Mouse (Mus musculus) heart, embryonic 12.5 days (tissue): ENCODE measurements at regions not wholly inside any gene's neighbourhood (a gene's known extent, or its start where the extent isn't known, plus 50 kb on each side); places are given as distances from the start of the nearest gene placed in this dataset.

Source experiments
- ATAC-seq: fragments of 200-750 bp; cut with Nextera tagmentation; 2 replicates; pipeline ENCODE4 v1.8.0; 2017; ENCODE audit warnings: moderate TSS enrichment, moderate library complexity; ENCODE audit not compliant: insufficient number of reproducible peaks, low FRiP score
- H3K27ac ChIP-seq: fragments of 300-500 bp; sonication (generic); 2 replicates; pipeline ENCODE4 v1.5.1; 2016; ENCODE audit warnings: mild to moderate bottlenecking, moderate library complexity; ENCODE audit not compliant: poor library complexity, severe bottlenecking
- H3K27me3 ChIP-seq: fragments of 300-500 bp; sonication (generic); replicated peaks from 2 replicates; pipeline ENCODE4 v1.6.1; 2016; ENCODE audit warnings: mild to moderate bottlenecking, moderate library complexity
- H3K36me3 ChIP-seq: fragments of 300-500 bp; sonication (generic); 2 replicates; pipeline ENCODE4 v1.6.1; 2016; ENCODE audit warnings: mild to moderate bottlenecking, moderate library complexity
- H3K4me1 ChIP-seq: fragments of 300-500 bp; sonication (generic); replicated peaks from 2 replicates; pipeline ENCODE4 v1.6.1; 2016; ENCODE audit warnings: mild to moderate bottlenecking
- H3K4me2 ChIP-seq: fragments of 300-500 bp; sonication (generic); 2 replicates; pipeline ENCODE4 v1.6.1; 2016; ENCODE audit warnings: mild to moderate bottlenecking, moderate library complexity
- H3K4me3 ChIP-seq: fragments of 300-500 bp; sonication (generic); 2 replicates; pipeline ENCODE4 v1.5.1; 2016; ENCODE audit warnings: mild to moderate bottlenecking
- H3K9ac ChIP-seq: fragments of 300-500 bp; sonication (generic); 2 replicates; pipeline ENCODE4 v1.6.1; 2016; ENCODE audit warnings: mild to moderate bottlenecking, moderate library complexity
- H3K9me3 ChIP-seq: fragments of 300-500 bp; sonication (generic); replicated peaks from 2 replicates; pipeline ENCODE4 v1.6.1; 2016; ENCODE audit warnings: mild to moderate bottlenecking, moderate library complexity
- WGBS: fragments of 180-500 bp; shearing (Covaris S2); methylation state at CpG from one replicate; pipeline ENCODE4 v1.1.7; 2016; 5-methylcytosine and 5-hydroxymethylcytosine counted together

DNA sequence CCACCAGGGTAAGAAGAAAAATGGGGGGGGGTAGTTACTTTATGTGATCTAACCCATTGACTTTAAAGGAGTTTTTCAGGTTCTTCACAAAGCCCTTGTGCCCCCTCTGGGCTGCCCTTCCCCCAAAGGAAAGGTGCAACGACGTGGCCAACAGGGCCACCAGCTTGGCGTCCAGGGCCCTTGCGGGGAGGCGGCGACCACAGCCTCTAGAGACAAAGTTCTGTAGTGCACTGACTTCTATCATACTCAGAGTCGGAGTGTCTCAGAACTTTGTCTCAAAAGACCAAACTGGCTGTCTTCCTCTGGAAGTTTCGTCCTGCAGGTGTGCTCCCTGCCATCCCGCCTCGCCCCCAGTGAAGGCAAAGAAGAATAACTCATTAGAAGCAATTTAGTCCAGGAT lies 162.9 kb upstream of the Nfe2l3 start:
- Histone ChIP-seq H3K27me3 (0 out of 2 replicates have a peak, but pooled peaks cover 4% of the 10 kb centered on the region), H3K4me1 (peaks cover 14% of the 10 kb centered on the region), H3K4me3 (peak overlapping the region; percentile 72), H3K4me2 (peak overlapping the region; percentile 89), H3K36me3 (no peaks in the 10 kb centered on the region), H3K9me3 (no peaks in the 10 kb centered on the region), H3K27ac (no peak overlapping the region), H3K9ac (peak overlapping the region; percentile 85)
- 18% methylated on average over 10 of the region's 10 CpGs for WGBS
- no peak for ATAC-seq

DNA sequence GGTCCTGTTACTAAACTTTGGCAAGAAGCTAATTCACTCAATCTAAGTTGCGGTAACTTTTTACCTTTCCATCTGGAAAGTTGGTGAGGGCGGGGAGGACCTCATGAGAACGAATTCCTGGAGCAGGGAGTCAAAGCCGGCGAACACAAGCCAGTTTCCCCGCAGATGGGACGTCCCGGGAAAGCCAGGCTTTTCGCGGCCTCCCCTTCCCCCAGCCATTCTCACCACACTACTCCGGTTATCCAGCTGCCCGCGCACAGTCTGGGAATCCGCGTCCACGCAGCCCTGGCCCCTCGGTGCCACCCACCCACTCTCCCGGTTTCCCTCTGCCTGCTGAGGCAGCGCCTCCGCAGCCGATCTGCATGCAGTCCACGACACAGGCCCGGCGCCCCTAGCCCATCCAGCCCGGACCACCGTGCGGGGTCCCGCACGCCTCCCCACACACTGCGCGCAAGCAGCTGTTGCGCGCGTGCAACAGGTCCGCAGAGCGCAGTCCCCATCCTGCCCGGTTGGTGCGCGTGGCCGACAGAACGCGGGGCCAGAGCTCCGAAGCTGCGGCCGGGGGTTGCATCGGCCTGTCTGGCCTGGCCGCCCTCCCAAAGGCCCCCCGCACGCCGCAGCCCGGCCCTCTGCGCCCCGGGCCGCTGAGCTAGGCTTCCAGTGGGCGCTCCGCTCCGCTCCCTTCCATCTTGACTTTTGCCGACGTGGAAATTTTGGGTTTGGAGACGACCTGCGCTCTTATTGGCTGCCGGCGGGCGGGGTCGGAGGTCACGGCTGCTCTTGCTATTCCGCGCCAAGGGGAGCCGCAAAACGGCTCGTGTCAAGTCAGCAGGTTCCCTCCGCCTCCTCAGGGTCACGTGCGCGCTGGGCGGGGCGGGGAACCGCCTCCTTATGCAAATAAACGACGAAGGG lies 162.0 kb upstream of the Nfe2l3 start:
- under 1% methylated on average over 80 of the region's 80 CpGs for WGBS
- H3K27me3 ChIP-seq, result 0 out of 2 replicates have a peak, but pooled peaks cover 4% of the 10 kb centered on the region

DNA sequence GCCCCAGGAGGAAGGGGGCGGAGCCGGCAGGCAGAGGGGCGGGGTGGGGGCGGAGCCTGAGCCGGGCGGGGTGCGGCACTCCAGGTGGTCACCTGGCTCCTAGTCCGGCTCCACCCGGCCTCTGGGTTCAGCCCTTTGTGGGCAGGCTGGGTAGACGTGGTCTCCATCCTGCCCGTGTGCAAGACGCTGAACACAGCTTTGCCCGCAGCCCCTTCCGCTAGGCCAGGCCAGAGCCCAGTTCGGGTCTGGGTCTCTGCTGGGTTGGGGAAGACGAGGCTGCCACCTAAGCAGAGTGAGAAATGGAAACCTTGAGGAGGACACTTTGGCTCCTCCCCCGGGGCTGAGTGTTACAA lies 161.4 kb upstream of the Nfe2l3 start:
- no peak for ATAC-seq
- Histone ChIP-seq H3K4me1 (peaks cover 14% of the 10 kb centered on the region), H3K9ac (no peak overlapping the region), H3K36me3 (no peaks in the 10 kb centered on the region), H3K27me3 (peaks cover 8% of the 10 kb centered on the region; the same call in 1 of the 2 replicates), H3K4me2 (peak overlapping the region; percentile 89), H3K4me3 (peak overlapping the region; percentile 72), H3K9me3 (no peaks in the 10 kb centered on the region), H3K27ac (no peak overlapping the region)
- 3% methylated on average over 16 of the region's 17 CpGs for WGBS

More for the DNA sequence above, 162.0 kb upstream of the Nfe2l3 start:
- peak overlapping the region; percentile 89 for H3K4me2 ChIP-seq
- peak overlapping the region; percentile 50 for H3K27ac ChIP-seq
- no peaks in the 10 kb centered on the region for H3K36me3 ChIP-seq
- peak overlapping the region; percentile 72 for H3K4me3 ChIP-seq
- H3K9me3 ChIP-seq, result no peaks in the 10 kb centered on the region
- peak; percentile 90 for ATAC-seq
- peak overlapping the region; percentile 85 for H3K9ac ChIP-seq
- H3K4me1 ChIP-seq, result peaks cover 14% of the 10 kb centered on the region

GRCm38 (mm10) chr6:51272136-51272736 lies 160.2 kb upstream of the Nfe2l3 start:
- H3K9ac ChIP-seq, result no peak overlapping the region
- H3K9me3 ChIP-seq, result no peaks in the 10 kb centered on the region
- ATAC-seq, result no peak
- no peak overlapping the region for H3K4me3 ChIP-seq
- H3K36me3 ChIP-seq, result no peaks in the 10 kb centered on the region
- H3K27me3 ChIP-seq, result peaks cover 9% of the 10 kb centered on the region; the same call in 1 of the 2 replicates
- H3K4me1 ChIP-seq, result peaks cover 14% of the 10 kb centered on the region
- no peak overlapping the region for H3K4me2 ChIP-seq
- 82% methylated on average over 19 of the region's 19 CpGs for WGBS
- H3K27ac ChIP-seq, result no peak overlapping the region

DNA sequence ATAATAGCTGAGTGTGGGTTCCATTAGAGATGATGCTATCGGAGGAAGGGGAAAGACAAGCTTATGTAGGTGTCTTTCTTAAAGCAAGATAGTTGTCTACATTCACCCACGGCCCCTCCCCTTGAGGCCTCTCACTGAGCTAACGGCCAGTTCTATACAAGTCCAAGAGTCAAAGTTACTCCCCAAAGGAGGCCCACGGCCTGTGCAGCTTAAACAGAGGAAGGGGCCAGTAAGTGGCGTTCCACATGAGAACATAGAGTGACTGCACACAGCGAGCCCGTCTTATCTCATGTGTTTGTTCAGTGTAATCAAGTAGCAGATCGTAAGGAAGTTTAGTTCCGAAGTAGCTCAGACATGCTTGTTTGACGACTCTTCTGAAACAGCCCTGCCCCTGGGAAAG lies 153.0 kb upstream of the Nfe2l3 start:
- Histone ChIP-seq H3K4me2 (no peak overlapping the region), H3K9me3 (no peaks in the 10 kb centered on the region), H3K27ac (no peak overlapping the region), H3K36me3 (no peaks in the 10 kb centered on the region), H3K27me3 (peaks cover 5% of the 10 kb centered on the region; the same call in 1 of the 2 replicates), H3K9ac (no peak overlapping the region), H3K4me3 (no peak overlapping the region), H3K4me1 (peaks cover 9% of the 10 kb centered on the region)
- ATAC-seq, result no peak
- WGBS, result 73% methylated on average over 10 of the region's 10 CpGs

GRCm38 (mm10) chr6:51280231-51280630 lies 152.2 kb upstream of the Nfe2l3 start:
- Histone ChIP-seq H3K36me3 (no peaks in the 10 kb centered on the region), H3K9me3 (no peaks in the 10 kb centered on the region), H3K27ac (no peak overlapping the region), H3K9ac (no peak overlapping the region), H3K4me2 (no peak overlapping the region), H3K4me1 (peaks cover 16% of the 10 kb centered on the region), H3K27me3 (peaks cover 5% of the 10 kb centered on the region; the same call in 1 of the 2 replicates), H3K4me3 (no peak overlapping the region)
- 61% methylated on average over 7 of the region's 7 CpGs for WGBS
- ATAC-seq, result no peak

DNA sequence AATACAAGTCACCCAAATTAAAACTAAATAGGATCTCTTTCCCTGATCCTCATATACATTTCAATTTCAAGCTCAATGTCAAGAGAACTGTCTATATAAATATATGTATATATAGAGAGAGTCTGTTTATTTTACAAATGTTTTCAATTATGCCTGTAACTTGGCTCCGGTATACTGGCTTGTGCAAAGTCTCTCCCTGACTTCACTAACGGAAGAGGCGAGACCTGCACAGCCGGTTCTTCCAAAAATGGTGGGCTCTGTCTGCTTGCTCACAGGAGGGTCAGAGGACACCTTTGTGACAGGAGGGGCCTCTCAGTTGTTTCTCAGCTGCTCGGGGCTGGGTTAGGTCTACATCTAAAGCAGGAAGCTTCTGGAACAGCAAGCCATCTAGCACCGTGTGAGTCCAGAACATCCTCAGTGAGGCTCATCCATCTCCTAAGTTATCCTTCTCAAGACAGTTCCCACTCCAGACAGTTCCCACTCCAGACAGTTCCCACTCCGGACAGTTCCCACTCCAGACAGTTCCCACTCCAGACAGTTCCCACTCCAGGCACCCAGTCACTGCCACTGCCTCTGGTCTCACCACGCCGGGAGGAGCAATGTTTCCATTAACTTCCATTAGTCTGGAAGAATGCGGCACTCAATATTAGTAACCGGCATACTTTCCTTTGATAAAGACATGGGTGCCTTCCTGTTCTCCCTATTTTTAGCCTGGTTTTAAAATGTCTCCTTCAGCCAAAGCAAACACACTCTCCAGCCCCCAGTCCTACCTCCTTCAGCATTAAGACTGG lies 148.4 kb upstream of the Nfe2l3 start:
- Histone ChIP-seq H3K27ac (peak overlapping the region; percentile 61), H3K9ac (no peak overlapping the region), H3K9me3 (no peaks in the 10 kb centered on the region), H3K36me3 (no peaks in the 10 kb centered on the region), H3K4me1 (peaks cover 24% of the 10 kb centered on the region), H3K4me3 (no peak overlapping the region), H3K27me3 (no peaks in the 10 kb centered on the region), H3K4me2 (no peak overlapping the region)
- 51% methylated on average over 11 of the region's 11 CpGs for WGBS
- ATAC-seq, result 0 out of 2 replicates have a peak, but pooled peaks have one; percentile 55

- H3K27me3 ChIP-seq, result no peaks in the 10 kb centered on the region
- no peak overlapping the region for H3K9ac ChIP-seq
- no peak overlapping the region for H3K4me3 ChIP-seq
- ATAC-seq, result no peak
- H3K4me2 ChIP-seq, result no peak overlapping the region
- H3K36me3 ChIP-seq, result no peaks in the 10 kb centered on the region
- H3K4me1 ChIP-seq, result peaks cover 24% of the 10 kb centered on the region
- 0 out of 2 replicates have a peak overlapping the region, but pooled peaks have one; percentile 8 for H3K27ac ChIP-seq
- 77% methylated on average over 9 of the region's 9 CpGs for WGBS
- no peaks in the 10 kb centered on the region for H3K9me3 ChIP-seq
Measured at GRCm38 (mm10) chr6:51284881-51285280, 147.6 kb upstream of the Nfe2l3 start.

- H3K4me1 ChIP-seq, result peaks cover 22% of the 10 kb centered on the region
- H3K27ac ChIP-seq, result no peak overlapping the region
- no peaks in the 10 kb centered on the region for H3K36me3 ChIP-seq
- H3K27me3 ChIP-seq, result no peaks in the 10 kb centered on the region
- H3K4me3 ChIP-seq, result no peak overlapping the region
- H3K9me3 ChIP-seq, result no peaks in the 10 kb centered on the region
- no peak overlapping the region for H3K4me2 ChIP-seq
- no peak for ATAC-seq
- WGBS, result 80% methylated on average over 2 of the region's 2 CpGs
- no peak overlapping the region for H3K9ac ChIP-seq
Measured at GRCm38 (mm10) chr6:51286836-51287235, 145.6 kb upstream of the Nfe2l3 start.

GRCm38 (mm10) chr6:51287383-51287782 lies 145.1 kb upstream of the Nfe2l3 start:
- no peak for ATAC-seq
- Histone ChIP-seq H3K27ac (no peak overlapping the region), H3K9ac (no peak overlapping the region), H3K27me3 (no peaks in the 10 kb centered on the region), H3K36me3 (no peaks in the 10 kb centered on the region), H3K4me1 (peaks cover 22% of the 10 kb centered on the region), H3K4me2 (no peak overlapping the region), H3K4me3 (no peak overlapping the region), H3K9me3 (no peaks in the 10 kb centered on the region)
- WGBS, result 76% methylated on average over 2 of the region's 2 CpGs

GRCm38 (mm10) chr6:51287807-51288206 lies 144.7 kb upstream of the Nfe2l3 start:
- H3K36me3 ChIP-seq, result no peaks in the 10 kb centered on the region
- 56% methylated on average over 6 of the region's 6 CpGs for WGBS
- H3K4me1 ChIP-seq, result peaks cover 22% of the 10 kb centered on the region
- H3K27me3 ChIP-seq, result no peaks in the 10 kb centered on the region
- H3K4me2 ChIP-seq, result no peak overlapping the region
- H3K27ac ChIP-seq, result no peak overlapping the region
- H3K9ac ChIP-seq, result no peak overlapping the region
- no peak for ATAC-seq
- no peaks in the 10 kb centered on the region for H3K9me3 ChIP-seq
- H3K4me3 ChIP-seq, result no peak overlapping the region
